Mouse (Mus musculus): ENCODE results near the gene Klhl8. TPM values are rescaled to one million over a fixed set of nuclear protein-coding genes. Genes with fewer than 3 reads are reported as not detected.

Klhl8 gene
- polyA plus RNA-seq, 1 experiment from 2014 or later: 17.4 TPM

- Histone ChIP-seq H3K9ac (no peak overlapping the region), H3K4me3 (replicated peaks) (no peak overlapping the region), H3K9me3 (no peaks in the 10 kb centered on the region), H3K27ac (no peak overlapping the region), H3K4me2 (no peak overlapping the region), H3K27me3 (no peaks in the 10 kb centered on the region), H3K36me3 (replicated peaks) (peaks cover 5% of the 10 kb centered on the region; the same call in 1 of the 2 replicates), H3K4me1 (no peaks in the 10 kb centered on the region)
- ATAC-seq (ENCODE audit: low FRiP score): no peak
- 73% methylated on average over 10 of the region's 11 CpGs for WGBS
Observed at GRCm38 (mm10) chr5:103836148-103836784, 74.8 kb downstream of the Klhl8 start.

- Histone ChIP-seq H3K36me3 (replicated peaks) (peaks cover 5% of the 10 kb centered on the region; the same call in 1 of the 2 replicates), H3K9me3 (no peaks in the 10 kb centered on the region), H3K4me1 (no peaks in the 10 kb centered on the region), H3K9ac (no peak overlapping the region), H3K27me3 (no peaks in the 10 kb centered on the region), H3K4me2 (no peak overlapping the region), H3K27ac (0 out of 2 replicates have a peak overlapping the region, but pooled peaks have one; percentile 25), H3K4me3 (replicated peaks) (no peak overlapping the region)
- no peak for ATAC-seq (ENCODE audit: low FRiP score)
- WGBS: 89% methylated on average over 15 of the region's 15 CpGs
Observed at GRCm38 (mm10) chr5:103835471-103836147, 75.5 kb downstream of the Klhl8 start.

DNA sequence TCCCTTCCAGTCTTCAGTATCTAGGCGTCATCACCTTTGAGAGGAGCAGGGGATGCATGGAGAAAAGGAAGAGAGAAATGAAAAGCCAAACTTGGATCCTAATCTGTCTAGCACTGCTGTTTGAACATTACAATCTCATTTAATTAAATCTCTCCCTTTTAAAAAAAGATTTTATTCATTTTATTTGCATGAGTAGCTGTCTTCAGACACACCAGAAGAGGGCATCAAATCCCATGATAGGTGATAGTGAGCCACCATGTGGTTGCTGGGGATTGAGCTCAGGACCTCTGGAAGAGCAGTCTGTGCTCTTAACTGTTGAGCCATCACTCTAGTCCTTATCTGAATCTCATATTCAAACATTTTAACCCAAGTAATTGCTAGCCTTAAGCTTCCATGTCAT, 80.2 kb downstream of the Klhl8 start:
- H3K9ac ChIP-seq: no peak overlapping the region
- H3K4me2 ChIP-seq: no peak overlapping the region
- no peak overlapping the region for H3K4me3 ChIP-seq (replicated peaks)
- no peaks in the 10 kb centered on the region for H3K9me3 ChIP-seq
- H3K27me3 ChIP-seq: no peaks in the 10 kb centered on the region
- no peak overlapping the region for H3K27ac ChIP-seq
- H3K4me1 ChIP-seq: no peaks in the 10 kb centered on the region
- WGBS: 95% methylated on average over 1 of the region's 1 CpGs
- H3K36me3 ChIP-seq (replicated peaks): peaks cover 5% of the 10 kb centered on the region; the same call in 1 of the 2 replicates
- no peak for ATAC-seq (ENCODE audit: low FRiP score)

DNA sequence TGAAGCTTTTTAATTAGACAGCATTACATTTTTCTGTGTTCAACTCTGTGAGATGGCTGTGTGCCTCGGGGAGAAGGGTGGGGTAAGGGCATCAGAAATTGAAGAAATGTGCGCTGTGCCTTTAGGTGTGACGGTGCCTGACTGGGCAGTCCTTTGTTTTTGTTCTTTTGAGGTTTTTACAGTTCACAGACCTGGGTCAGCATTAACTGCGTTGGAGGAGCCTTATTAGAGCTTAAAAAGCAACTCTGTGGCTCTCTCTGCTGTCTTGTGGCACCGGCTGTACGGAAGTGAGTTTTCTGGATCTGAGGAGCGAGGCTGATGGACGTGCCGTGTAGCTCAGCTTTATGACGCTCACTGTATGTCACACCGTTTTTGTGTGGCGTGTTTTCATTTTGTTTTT, 81.9 kb downstream of the Klhl8 start:
- no peak for ATAC-seq (ENCODE audit: low FRiP score)
- no peaks in the 10 kb centered on the region for H3K4me1 ChIP-seq

GRCm38 (mm10) chr5:103828729-103829128, 82.3 kb downstream of the Klhl8 start:
- no peaks in the 10 kb centered on the region for H3K4me1 ChIP-seq
- H3K4me2 ChIP-seq: no peak overlapping the region
- H3K27ac ChIP-seq: no peak overlapping the region
- no peak overlapping the region for H3K4me3 ChIP-seq (replicated peaks)
- ATAC-seq (ENCODE audit: low FRiP score): no peak
- H3K9me3 ChIP-seq: no peaks in the 10 kb centered on the region
- no peak overlapping the region for H3K9ac ChIP-seq
- WGBS: 85% methylated on average over 8 of the region's 8 CpGs
- peaks cover 3% of the 10 kb centered on the region; the same call in 1 of the 2 replicates for H3K36me3 ChIP-seq (replicated peaks)
- H3K27me3 ChIP-seq: no peaks in the 10 kb centered on the region

More for the DNA sequence above, 81.9 kb downstream of the Klhl8 start:
- no peak overlapping the region for H3K4me3 ChIP-seq (replicated peaks)
- H3K9ac ChIP-seq: no peak overlapping the region
- 66% methylated on average over 12 of the region's 12 CpGs for WGBS
- H3K36me3 ChIP-seq (replicated peaks): peaks cover 5% of the 10 kb centered on the region; the same call in 1 of the 2 replicates
- no peaks in the 10 kb centered on the region for H3K9me3 ChIP-seq
- H3K4me2 ChIP-seq: no peak overlapping the region
- no peak overlapping the region for H3K27ac ChIP-seq
- no peaks in the 10 kb centered on the region for H3K27me3 ChIP-seq

DNA sequence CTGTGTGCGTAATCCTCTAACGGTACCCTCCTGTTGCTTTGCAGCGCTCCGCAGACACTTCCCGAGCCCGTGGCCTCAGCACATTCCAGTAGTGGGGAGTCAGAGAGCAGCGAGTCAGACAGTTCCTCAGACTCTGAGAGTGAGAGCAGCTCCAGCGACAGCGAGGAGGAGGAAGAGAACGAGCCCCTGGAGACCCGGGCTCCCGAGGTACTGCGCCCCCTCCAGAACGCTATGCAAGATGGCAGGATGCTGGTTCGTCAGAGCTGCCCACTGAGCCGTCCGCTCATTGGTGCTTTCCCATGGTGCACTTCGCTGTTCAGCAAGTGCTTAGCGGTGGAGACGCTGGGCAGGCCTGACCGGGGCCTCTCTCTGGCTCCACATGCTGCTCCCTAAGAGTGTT, 82.8 kb downstream of the Klhl8 start:
- Histone ChIP-seq H3K36me3 (replicated peaks) (no peaks in the 10 kb centered on the region), H3K27me3 (no peaks in the 10 kb centered on the region), H3K9ac (no peak overlapping the region), H3K9me3 (no peaks in the 10 kb centered on the region), H3K27ac (no peak overlapping the region), H3K4me1 (no peaks in the 10 kb centered on the region), H3K4me2 (no peak overlapping the region), H3K4me3 (replicated peaks) (no peak overlapping the region)
- 87% methylated on average over 21 of the region's 21 CpGs for WGBS
- ATAC-seq (ENCODE audit: low FRiP score): no peak

DNA sequence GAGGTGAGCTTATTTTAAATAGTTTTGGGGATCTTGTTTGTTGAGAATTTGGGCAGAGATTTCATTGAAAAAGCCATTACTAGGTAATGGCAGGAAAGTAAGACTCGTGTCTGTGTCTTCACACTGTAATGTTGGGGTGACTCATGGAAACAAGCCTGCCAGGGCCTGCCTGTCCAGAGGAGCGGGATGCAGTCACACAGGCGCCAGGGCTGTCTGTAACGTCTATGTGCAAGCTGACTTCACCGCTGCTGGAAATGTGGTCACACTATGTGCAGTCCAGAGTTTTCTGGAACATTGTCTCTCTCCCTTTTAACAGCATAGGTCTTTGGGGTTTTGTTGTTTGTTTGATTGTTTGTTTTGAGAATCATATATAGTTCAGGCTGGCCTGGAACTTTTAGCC, 88.1 kb downstream of the Klhl8 start:
- no peaks in the 10 kb centered on the region for H3K9me3 ChIP-seq
- H3K4me2 ChIP-seq: no peak overlapping the region
- H3K4me1 ChIP-seq: no peaks in the 10 kb centered on the region
- no peak overlapping the region for H3K27ac ChIP-seq
- H3K4me3 ChIP-seq (replicated peaks): no peak overlapping the region
- H3K27me3 ChIP-seq: no peaks in the 10 kb centered on the region
- ATAC-seq (ENCODE audit: low FRiP score): no peak
- no peak overlapping the region for H3K9ac ChIP-seq
- 91% methylated on average over 5 of the region's 5 CpGs for WGBS
- no peaks in the 10 kb centered on the region for H3K36me3 ChIP-seq (replicated peaks)

GRCm38 (mm10) chr5:103821500-103822298, 89.4 kb downstream of the Klhl8 start:
- Histone ChIP-seq H3K27ac (no peak overlapping the region), H3K4me1 (no peaks in the 10 kb centered on the region), H3K36me3 (replicated peaks) (no peaks in the 10 kb centered on the region), H3K27me3 (no peaks in the 10 kb centered on the region), H3K4me3 (replicated peaks) (no peak overlapping the region), H3K9me3 (no peaks in the 10 kb centered on the region), H3K9ac (no peak overlapping the region), H3K4me2 (no peak overlapping the region)
- WGBS: 84% methylated on average over 13 of the region's 13 CpGs
- no peak for ATAC-seq (ENCODE audit: low FRiP score)

- no peaks in the 10 kb centered on the region for H3K4me1 ChIP-seq
- H3K27me3 ChIP-seq: no peaks in the 10 kb centered on the region
- H3K9ac ChIP-seq: no peak overlapping the region
- H3K27ac ChIP-seq: no peak overlapping the region
- H3K4me2 ChIP-seq: no peak overlapping the region
- no peak overlapping the region for H3K4me3 ChIP-seq (replicated peaks)
- H3K36me3 ChIP-seq (replicated peaks): no peaks in the 10 kb centered on the region
- no peak for ATAC-seq (ENCODE audit: low FRiP score)
- 89% methylated on average over 9 of the region's 9 CpGs for WGBS
- H3K9me3 ChIP-seq: no peaks in the 10 kb centered on the region
Observed at GRCm38 (mm10) chr5:103821062-103821461, 90.0 kb downstream of the Klhl8 start.

- no peak for ATAC-seq (ENCODE audit: low FRiP score)
- Histone ChIP-seq H3K4me1 (no peaks in the 10 kb centered on the region), H3K27me3 (no peaks in the 10 kb centered on the region), H3K4me2 (no peak overlapping the region), H3K9me3 (no peaks in the 10 kb centered on the region), H3K36me3 (replicated peaks) (no peaks in the 10 kb centered on the region), H3K4me3 (replicated peaks) (no peak overlapping the region), H3K27ac (no peak overlapping the region), H3K9ac (no peak overlapping the region)
- WGBS: 92% methylated on average over 1 of the region's 1 CpGs
Observed at GRCm38 (mm10) chr5:103819674-103820073, 91.4 kb downstream of the Klhl8 start.

- 86% methylated on average over 9 of the region's 9 CpGs for WGBS
- no peak for ATAC-seq (ENCODE audit: low FRiP score)
Observed at GRCm38 (mm10) chr5:103818602-103819001, 92.5 kb downstream of the Klhl8 start.

GRCm38 (mm10) chr5:103817754-103818153, 93.3 kb downstream of the Klhl8 start:
- peak; percentile 58; the same call in 1 of the 2 replicates for ATAC-seq (ENCODE audit: low FRiP score)
- H3K27ac ChIP-seq: no peak overlapping the region
- H3K4me1 ChIP-seq: no peaks in the 10 kb centered on the region
- WGBS: 22% methylated on average over 1 of the region's 1 CpGs
- no peaks in the 10 kb centered on the region for H3K36me3 ChIP-seq (replicated peaks)
- no peaks in the 10 kb centered on the region for H3K27me3 ChIP-seq
- H3K9me3 ChIP-seq: no peaks in the 10 kb centered on the region
- no peak overlapping the region for H3K4me2 ChIP-seq
- H3K4me3 ChIP-seq (replicated peaks): no peak overlapping the region
- no peak overlapping the region for H3K9ac ChIP-seq

More at GRCm38 (mm10) chr5:103818602-103819001, 92.5 kb downstream of the Klhl8 start:
- Histone ChIP-seq H3K9me3 (no peaks in the 10 kb centered on the region), H3K4me3 (replicated peaks) (no peak overlapping the region), H3K27me3 (no peaks in the 10 kb centered on the region), H3K36me3 (replicated peaks) (no peaks in the 10 kb centered on the region), H3K9ac (no peak overlapping the region), H3K27ac (no peak overlapping the region), H3K4me2 (no peak overlapping the region), H3K4me1 (no peaks in the 10 kb centered on the region)

All from forebrain, embryonic 12.5 days (tissue).